Mouse (Mus musculus) megakaryocyte, embryonic 14.5 days (primary cell): ENCODE measurements around the gene Kcnip1. TPM values are rescaled to one million over a fixed set of nuclear protein-coding genes. Genes with fewer than 3 reads are reported as not detected.

Experiments
- H3K27me3 ChIP-seq: replicated peaks from 2 replicates; pipeline ENCODE3; 2012; ENCODE audit warnings: inconsistent platforms
- H3K36me3 ChIP-seq: replicated peaks from 2 replicates; pipeline ENCODE3; 2012; ENCODE audit warnings: low read length, inconsistent platforms, mixed read lengths
- H3K4me1 ChIP-seq: 2 replicates; pipeline ENCODE4 v1.6.1; 2012; ENCODE audit warnings: inconsistent platforms
- H3K4me3 ChIP-seq: replicated peaks from 2 replicates; pipeline ENCODE3; 2012; ENCODE audit warnings: moderate library complexity, mild to moderate bottlenecking, inconsistent platforms
- H3K9me3 ChIP-seq: 2 replicates; pipeline ENCODE4 v1.6.1; 2012; ENCODE audit warnings: inconsistent platforms
- FLI1 ChIP-seq: IDR thresholded peaks from 2 replicates; pipeline ENCODE4 v1.6.1; 2012; ENCODE audit warnings: low read length, inconsistent platforms, mixed read lengths
- GATA1 ChIP-seq: IDR thresholded peaks from 3 replicates; pipeline ENCODE4 v1.6.1; 2012; ENCODE audit warnings: mixed read lengths, low read length, inconsistent platforms, borderline replicate concordance
- polyA plus RNA-seq: library from polyadenylated mRNA; stranded (reverse); fragments of >175 nt; gene quantifications from 2 replicates; pipeline ENCODE4 v1.2.3, GENCODE M21; 2012; ENCODE audit warnings: low replicate concordance; ENCODE audit not compliant: insufficient read depth

The Kcnip1 gene
- polyA plus RNA-seq, 1 experiment, result not detected

DNA sequence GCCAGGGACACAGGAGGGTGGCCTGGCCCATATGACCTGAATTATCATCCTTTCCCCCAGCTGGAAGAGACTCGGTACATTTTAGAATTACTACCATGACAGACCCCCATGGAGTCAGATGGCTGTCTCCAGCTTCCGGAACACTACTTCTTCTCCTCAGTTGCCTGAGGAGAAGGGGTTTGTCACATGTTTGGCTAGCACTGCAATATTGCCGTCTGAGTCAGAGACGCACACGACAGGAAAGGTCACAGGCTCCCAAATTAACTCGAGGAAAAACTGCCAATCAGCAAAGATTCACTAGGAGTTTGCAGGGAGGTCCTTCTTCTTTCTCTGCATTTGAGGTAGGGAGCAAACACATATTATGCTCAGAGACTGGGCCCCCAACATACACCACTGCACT is 168.2 kb downstream of the Kcnip1 start:
- H3K9me3 ChIP-seq, result no peaks in the 10 kb centered on the region

DNA sequence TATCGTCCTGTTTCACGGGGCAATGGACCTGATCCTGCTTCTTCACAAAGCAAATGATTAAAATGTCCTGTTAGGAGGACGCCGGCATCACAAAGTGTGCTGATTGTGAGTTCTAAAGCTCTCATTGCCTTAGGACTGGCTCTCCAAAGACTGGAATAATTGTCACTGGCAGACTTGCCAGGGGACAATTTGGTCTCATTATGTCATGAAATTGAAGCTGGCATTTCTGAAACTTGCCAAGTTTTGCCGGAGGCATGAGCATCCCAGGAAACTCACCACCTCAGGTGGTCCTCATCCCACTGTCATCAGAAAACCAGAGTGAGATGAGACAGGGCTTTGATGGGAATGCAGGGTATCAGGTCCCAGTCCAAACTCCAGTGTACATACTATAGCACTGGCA is 171.6 kb downstream of the Kcnip1 start:
- Histone ChIP-seq H3K9me3 (no peaks in the 10 kb centered on the region), H3K4me3 (no peak overlapping the region), H3K4me1 (no peaks in the 10 kb centered on the region), H3K27me3 (peaks cover 5% of the 10 kb centered on the region), H3K36me3 (no peaks in the 10 kb centered on the region)
- TF ChIP-seq GATA1 (no peak), FLI1 (no peak)

More for the DNA sequence above, 168.2 kb downstream of the Kcnip1 start:
- Histone ChIP-seq H3K36me3 (no peaks in the 10 kb centered on the region), H3K27me3 (peaks cover under 1% of the 10 kb centered on the region), H3K4me3 (no peak overlapping the region), H3K4me1 (no peaks in the 10 kb centered on the region)
- TF ChIP-seq FLI1, result no peak
- no peak for TF ChIP-seq GATA1

DNA sequence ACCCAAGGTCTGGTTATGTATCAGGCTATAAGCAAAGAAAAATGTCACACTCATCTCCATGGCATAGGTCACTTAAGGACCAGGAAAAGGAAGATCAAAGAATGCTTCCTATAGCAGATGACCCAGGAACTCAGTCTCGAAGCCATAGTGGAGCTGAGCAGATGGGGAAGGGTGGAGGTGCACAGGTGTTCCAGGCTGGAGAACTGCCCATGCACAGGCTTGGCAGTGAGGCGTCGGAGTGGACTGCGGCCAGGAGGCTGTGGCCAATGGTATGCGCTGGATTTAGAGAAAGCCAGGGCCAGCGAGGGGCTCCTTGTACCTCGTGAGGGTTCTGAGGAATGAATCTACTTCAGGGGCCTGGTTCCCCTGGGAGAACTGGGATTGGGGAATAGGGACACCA is 172.1 kb downstream of the Kcnip1 start:
- peaks cover 5% of the 10 kb centered on the region for H3K27me3 ChIP-seq
- H3K4me1 ChIP-seq, result no peaks in the 10 kb centered on the region
- H3K9me3 ChIP-seq, result no peaks in the 10 kb centered on the region
- H3K4me3 ChIP-seq, result no peak overlapping the region
- no peak for TF ChIP-seq FLI1
- H3K36me3 ChIP-seq, result no peaks in the 10 kb centered on the region

DNA sequence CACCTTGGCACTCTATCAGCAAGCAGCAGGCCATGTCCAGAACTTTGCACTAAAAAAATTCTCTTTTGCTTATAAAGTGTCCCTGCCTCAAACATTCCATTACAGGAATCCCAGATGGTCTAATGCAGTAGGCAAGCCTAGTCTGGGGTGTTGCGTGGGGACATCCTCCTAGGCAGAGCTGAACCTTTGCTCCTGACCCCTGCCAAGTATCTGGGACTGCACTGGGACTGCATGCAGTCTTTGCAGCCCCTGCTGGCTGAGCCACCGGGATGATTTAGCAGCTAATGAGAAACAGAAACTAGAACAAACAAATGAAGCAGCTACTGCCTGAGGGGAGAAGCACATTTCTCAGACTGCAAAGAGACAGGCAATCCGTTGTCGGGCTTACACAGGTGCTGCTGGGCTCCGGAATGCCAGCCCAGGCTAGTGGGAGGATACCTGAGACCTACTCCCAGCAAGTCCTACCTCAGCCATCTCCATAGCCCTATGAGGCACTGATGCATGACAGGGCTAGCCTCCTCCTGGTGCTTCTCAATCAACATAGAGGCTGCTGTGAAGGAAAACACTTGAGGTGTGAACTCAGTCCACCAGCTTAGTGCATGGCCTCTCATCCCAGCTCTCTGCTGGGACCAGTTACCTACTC is 174.0 kb downstream of the Kcnip1 start:
- Histone ChIP-seq H3K36me3 (no peaks in the 10 kb centered on the region), H3K27me3 (peaks cover 5% of the 10 kb centered on the region), H3K4me1 (no peaks in the 10 kb centered on the region), H3K4me3 (no peak overlapping the region), H3K9me3 (no peaks in the 10 kb centered on the region)
- no peak for TF ChIP-seq GATA1
- no peak for TF ChIP-seq FLI1

DNA sequence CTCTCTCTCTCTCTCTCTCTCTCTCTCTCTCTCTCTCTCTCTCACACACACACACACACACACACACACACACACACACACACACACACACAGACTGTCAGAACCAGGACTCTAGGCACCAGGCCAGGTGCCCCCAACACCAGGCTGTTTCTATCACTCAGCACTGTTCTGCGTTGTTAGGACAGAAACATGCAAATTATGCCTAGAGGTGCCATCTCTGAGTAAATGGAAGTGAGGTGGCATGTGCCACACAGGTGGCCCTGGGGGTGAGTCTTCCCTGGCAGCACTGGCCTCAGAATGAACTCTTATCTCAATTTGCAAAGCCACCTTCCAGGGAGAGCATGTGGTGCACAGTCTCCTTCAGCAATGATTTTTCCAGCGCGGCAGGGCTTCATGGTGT is 176.9 kb downstream of the Kcnip1 start:
- Histone ChIP-seq H3K27me3 (peaks cover 5% of the 10 kb centered on the region), H3K9me3 (no peaks in the 10 kb centered on the region), H3K4me3 (no peak overlapping the region), H3K36me3 (no peaks in the 10 kb centered on the region), H3K4me1 (no peaks in the 10 kb centered on the region)
- no peak for TF ChIP-seq FLI1

DNA sequence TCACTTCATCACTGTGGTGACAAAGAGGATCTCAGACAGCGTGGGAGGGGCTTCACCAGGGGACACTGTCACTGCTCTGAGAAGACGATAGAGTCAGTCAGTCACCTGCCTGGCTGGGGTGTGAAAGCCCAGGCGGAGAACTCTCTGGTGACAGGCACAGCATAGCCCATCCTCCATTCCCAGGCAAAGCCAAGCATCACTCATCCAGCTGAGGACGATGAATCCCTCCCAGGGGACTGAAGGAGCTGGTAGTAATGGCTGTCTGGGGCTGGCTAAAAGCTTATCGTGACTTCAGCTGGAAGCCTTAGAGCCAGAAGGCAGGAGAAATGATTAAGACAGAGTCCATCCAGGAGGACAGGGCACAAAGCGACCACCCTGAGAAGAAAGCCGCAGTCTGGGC is 182.8 kb downstream of the Kcnip1 start:
- no peaks in the 10 kb centered on the region for H3K27me3 ChIP-seq
- no peaks in the 10 kb centered on the region for H3K9me3 ChIP-seq
- no peak overlapping the region for H3K4me3 ChIP-seq
- H3K4me1 ChIP-seq, result no peaks in the 10 kb centered on the region
- H3K36me3 ChIP-seq, result no peaks in the 10 kb centered on the region
- TF ChIP-seq FLI1 (no peak), GATA1 (no peak)

DNA sequence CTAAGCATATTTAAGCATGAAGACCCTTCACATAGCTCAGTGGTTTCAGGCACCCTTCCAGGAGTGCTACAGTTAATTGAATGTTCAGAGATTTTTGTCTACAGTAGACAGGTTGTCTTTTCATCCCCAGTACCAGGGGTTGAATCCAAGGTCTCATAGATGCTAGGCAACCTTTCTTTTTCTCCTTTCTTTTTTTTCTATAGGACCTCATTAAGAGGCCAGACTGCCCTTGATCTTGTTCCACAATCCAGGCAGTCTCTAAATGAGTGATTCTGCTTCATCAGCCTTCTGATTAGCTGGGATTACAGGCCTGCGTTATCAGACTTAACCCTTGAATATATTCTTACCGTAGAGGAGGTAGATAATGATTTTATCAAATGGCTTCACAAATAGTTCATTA is 189.9 kb downstream of the Kcnip1 start:
- no peak for TF ChIP-seq GATA1
- no peak for TF ChIP-seq FLI1
- Histone ChIP-seq H3K27me3 (no peaks in the 10 kb centered on the region), H3K9me3 (no peaks in the 10 kb centered on the region), H3K4me3 (no peak overlapping the region), H3K36me3 (no peaks in the 10 kb centered on the region), H3K4me1 (no peaks in the 10 kb centered on the region)

DNA sequence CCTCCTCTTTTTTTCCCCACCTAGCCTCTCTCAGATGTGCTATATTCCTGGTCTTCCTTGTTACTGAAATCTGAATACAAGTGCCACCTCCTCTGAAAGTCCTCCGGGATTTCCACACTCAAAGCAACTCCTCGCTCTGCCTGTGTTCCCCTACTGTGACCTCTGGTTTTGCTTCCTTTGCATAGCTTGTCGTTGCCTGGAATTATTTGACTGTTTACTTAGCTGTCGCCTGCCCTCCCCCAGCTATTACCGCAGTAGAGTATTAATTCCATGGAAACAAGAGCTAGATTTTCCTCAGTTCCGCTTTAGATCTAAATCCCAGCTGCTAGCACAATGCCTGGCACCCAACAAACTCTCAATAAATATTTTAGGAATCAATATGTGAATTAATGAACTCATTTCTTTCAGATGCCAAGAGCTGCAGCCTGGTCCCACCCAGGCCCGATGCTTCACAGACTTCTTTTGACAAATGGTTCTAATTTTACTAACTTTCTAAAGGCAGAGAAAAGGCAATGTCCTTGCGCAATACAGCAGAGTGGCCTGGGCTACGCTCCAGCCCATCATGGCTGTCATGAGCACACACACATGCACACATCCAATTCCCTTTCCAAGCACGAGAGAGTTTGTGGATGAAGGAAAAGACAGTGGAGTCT is 192.4 kb downstream of the Kcnip1 start:
- no peak for TF ChIP-seq FLI1
- no peak for TF ChIP-seq GATA1
- Histone ChIP-seq H3K4me3 (no peak overlapping the region), H3K9me3 (no peaks in the 10 kb centered on the region), H3K4me1 (no peaks in the 10 kb centered on the region), H3K36me3 (no peaks in the 10 kb centered on the region), H3K27me3 (no peaks in the 10 kb centered on the region)

DNA sequence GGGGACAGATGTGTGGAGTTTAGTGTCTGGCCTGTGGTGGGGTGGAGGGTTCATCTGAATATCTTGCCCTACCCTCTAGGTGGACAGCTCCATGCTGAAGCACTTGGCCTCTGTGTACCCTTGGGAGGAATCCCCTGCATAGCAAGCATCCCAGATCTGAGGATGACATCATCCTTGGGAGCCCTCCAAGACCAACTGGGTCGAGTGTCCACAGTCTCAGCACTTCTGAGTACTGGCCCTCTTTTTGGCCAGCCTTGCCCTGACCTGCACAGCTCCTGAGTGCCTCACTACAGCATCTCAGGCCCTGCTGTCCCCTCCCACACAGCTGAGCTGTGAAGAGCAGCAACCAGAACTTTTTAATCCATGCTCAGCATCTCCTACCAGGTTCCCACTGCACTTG is 193.0 kb downstream of the Kcnip1 start:
- Histone ChIP-seq H3K36me3 (no peaks in the 10 kb centered on the region), H3K4me3 (no peak overlapping the region), H3K4me1 (no peaks in the 10 kb centered on the region), H3K9me3 (no peaks in the 10 kb centered on the region), H3K27me3 (no peaks in the 10 kb centered on the region)
- TF ChIP-seq FLI1 (no peak), GATA1 (no peak)

DNA sequence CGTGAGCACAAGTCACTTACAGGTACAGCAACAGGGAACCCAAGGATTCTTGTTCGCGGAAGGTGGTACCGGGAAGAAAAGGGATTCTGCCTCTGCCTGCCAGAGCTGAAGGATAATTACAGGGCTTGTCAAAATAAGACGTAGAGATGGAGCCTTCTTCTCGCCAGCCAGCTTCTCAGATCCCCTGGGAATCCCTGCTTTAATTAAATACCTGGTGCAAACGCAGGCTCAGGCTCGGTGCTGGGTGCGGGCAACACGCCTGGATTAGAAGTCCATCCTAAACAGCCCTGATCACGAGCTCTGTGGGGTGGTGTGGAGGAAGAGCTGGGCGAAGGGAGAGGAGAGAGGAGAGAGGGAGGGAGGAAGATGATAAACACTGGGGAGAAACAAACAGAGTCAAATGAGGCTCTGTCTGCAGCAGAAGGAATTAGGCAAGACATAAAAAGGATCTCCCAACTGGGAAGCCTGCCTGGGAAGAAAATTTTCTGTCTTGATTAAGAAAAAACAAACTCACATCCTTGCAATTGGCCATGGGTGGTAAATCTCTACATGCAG is 194.8 kb downstream of the Kcnip1 start:
- TF ChIP-seq FLI1 (no peak), GATA1 (no peak)
- H3K9me3 ChIP-seq, result no peaks in the 10 kb centered on the region
- no peak overlapping the region for H3K4me3 ChIP-seq
- no peaks in the 10 kb centered on the region for H3K36me3 ChIP-seq
- no peaks in the 10 kb centered on the region for H3K4me1 ChIP-seq
- no peaks in the 10 kb centered on the region for H3K27me3 ChIP-seq
